Mouse (Mus musculus) lung, postnatal 0 days (tissue): Measurements from ENCODE around the gene Pgbd1.

Experiments
- CTCF ChIP-seq: IDR thresholded peaks from 2 replicates; pipeline ENCODE4 v1.5.1; 2016; ENCODE audit warnings: antibody characterized with exemption, mild to moderate bottlenecking
- EP300 ChIP-seq: IDR thresholded peaks from 2 replicates; pipeline ENCODE4 v1.6.1; 2016; ENCODE audit warnings: antibody characterized with exemption, mild to moderate bottlenecking, control low read depth

DNA sequence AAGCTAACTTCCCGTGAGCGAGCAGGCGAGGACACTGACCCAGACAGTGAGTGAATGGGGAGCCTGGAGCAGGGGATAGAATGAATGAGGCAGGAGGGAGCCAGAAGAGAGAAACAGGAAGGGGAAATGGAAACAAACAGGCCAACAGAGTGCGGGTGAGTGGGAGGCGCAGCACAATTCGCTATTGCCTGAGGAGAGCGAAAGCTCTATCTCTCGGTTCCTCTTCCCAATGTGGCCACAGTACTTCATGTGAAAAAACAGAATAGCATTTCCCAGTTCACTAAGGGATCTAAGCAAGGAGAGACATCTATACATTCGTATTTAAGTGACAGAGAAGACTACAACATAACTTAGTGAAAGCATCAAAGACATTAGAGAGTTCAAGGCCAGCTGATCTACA lies 5.9 kb upstream of the Pgbd1 start:
- TF ChIP-seq EP300 (no peak), CTCF (no peak)
